Mouse (Mus musculus) hindbrain, embryonic 16.5 days (tissue): ENCODE data around the gene Slc26a3. TPM values are rescaled to one million over a fixed set of nuclear protein-coding genes. Genes with fewer than 3 reads are reported as not detected.

ENCODE experiments used
- ATAC-seq: fragments of 200-750 bp; cut with Nextera tagmentation; 2 replicates; pipeline ENCODE4 v1.8.0; 2017; ENCODE audit warnings: moderate TSS enrichment, moderate library complexity
- H3K27ac ChIP-seq: fragments of 300-500 bp; sonication (generic); 2 replicates; pipeline ENCODE4 v1.5.1; 2014; ENCODE audit warnings: low read depth, mild to moderate bottlenecking, control low read depth, low read length, moderate library complexity
- H3K27me3 ChIP-seq: fragments of 300-500 bp; sonication (generic); replicated peaks from 2 replicates; pipeline ENCODE4 v1.6.1; 2014; ENCODE audit warnings: low read length; ENCODE audit not compliant: control insufficient read depth, insufficient read depth
- H3K36me3 ChIP-seq: fragments of 300-500 bp; sonication (generic); 2 replicates; pipeline ENCODE4 v1.6.1; 2014; ENCODE audit warnings: mild to moderate bottlenecking, low read length, moderate library complexity, mixed read lengths; ENCODE audit not compliant: control insufficient read depth, insufficient read depth
- H3K4me1 ChIP-seq: fragments of 300-500 bp; sonication (generic); 2 replicates; pipeline ENCODE4 v1.6.1; 2014; ENCODE audit warnings: low read depth, low read length; ENCODE audit not compliant: control insufficient read depth, insufficient read depth
- H3K4me2 ChIP-seq: fragments of 300-500 bp; sonication (generic); 2 replicates; pipeline ENCODE4 v1.6.1; 2014; ENCODE audit warnings: mild to moderate bottlenecking, low read length, control low read depth, moderate library complexity
- H3K4me3 ChIP-seq: fragments of 300-500 bp; sonication (generic); 2 replicates; pipeline ENCODE4 v1.5.1; 2014; ENCODE audit warnings: mild to moderate bottlenecking, low read length, control low read depth, moderate library complexity
- H3K9ac ChIP-seq: fragments of 300-500 bp; sonication (generic); 2 replicates; pipeline ENCODE4 v1.6.1; 2014; ENCODE audit warnings: low read depth, mild to moderate bottlenecking, control low read depth, low read length, moderate library complexity
- H3K9me3 ChIP-seq: fragments of 300-500 bp; sonication (generic); 2 replicates; pipeline ENCODE4 v1.6.1; 2014; ENCODE audit warnings: mild to moderate bottlenecking, low read length, moderate library complexity; ENCODE audit not compliant: control insufficient read depth
- WGBS: fragments of 180-500 bp; shearing (Covaris S2); extraction: QIAGEN DNeasy Blood & Tissue Kit; methylation state at CpG from one replicate; pipeline ENCODE4 v1.1.7; 2014; 5-methylcytosine and 5-hydroxymethylcytosine counted together
- polyA plus RNA-seq: library from polyadenylated mRNA; unstranded; fragments of >200 nt; fragmentation: Nextera tagmentation; extraction: Ambion mirVana; gene quantifications from 2 replicates; pipeline ENCODE4 v1.2.1, GENCODE M21; 2015

Gene Slc26a3
- polyA plus RNA-seq, 1 experiment from 2014 or later: 0.11 TPM

DNA sequence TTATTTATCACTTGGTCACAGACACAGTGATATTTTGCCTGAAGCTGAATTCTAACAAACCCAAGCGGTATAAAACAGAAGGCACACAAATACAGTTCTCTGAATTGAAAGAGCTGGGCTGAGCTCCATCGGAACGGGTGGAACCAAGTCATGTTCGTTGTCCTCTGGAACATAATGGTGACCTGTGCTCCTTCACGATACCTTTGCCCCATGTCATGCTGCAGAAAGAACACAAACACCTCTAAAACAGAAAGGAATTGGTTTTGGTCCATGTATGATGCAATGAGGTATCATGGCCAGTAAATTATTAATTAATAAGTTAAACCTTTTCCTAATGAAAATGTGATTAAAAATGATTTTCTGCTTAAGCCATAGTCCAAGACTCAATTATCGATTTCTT, 11.3 kb downstream of the Slc26a3 start:
- Histone ChIP-seq H3K27me3 (no peaks in the 10 kb centered on the region), H3K4me1 (no peaks in the 10 kb centered on the region), H3K27ac (no peak overlapping the region), H3K4me3 (no peak overlapping the region), H3K4me2 (no peak overlapping the region), H3K36me3 (no peaks in the 10 kb centered on the region), H3K9ac (no peak overlapping the region), H3K9me3 (no peaks in the 10 kb centered on the region)
- no peak for ATAC-seq
- 89% methylated on average over 6 of the region's 6 CpGs for WGBS

GRCm38 (mm10) chr12:31404575-31405240, 14.0 kb downstream of the Slc26a3 start:
- no peaks in the 10 kb centered on the region for H3K27me3 ChIP-seq
- no peak overlapping the region for H3K27ac ChIP-seq
- no peak overlapping the region for H3K4me2 ChIP-seq
- no peaks in the 10 kb centered on the region for H3K36me3 ChIP-seq
- 82% methylated on average over 5 of the region's 5 CpGs for WGBS
- no peak for ATAC-seq
- H3K4me1 ChIP-seq: no peaks in the 10 kb centered on the region
- H3K9me3 ChIP-seq: no peaks in the 10 kb centered on the region
- no peak overlapping the region for H3K4me3 ChIP-seq
- H3K9ac ChIP-seq: no peak overlapping the region

DNA sequence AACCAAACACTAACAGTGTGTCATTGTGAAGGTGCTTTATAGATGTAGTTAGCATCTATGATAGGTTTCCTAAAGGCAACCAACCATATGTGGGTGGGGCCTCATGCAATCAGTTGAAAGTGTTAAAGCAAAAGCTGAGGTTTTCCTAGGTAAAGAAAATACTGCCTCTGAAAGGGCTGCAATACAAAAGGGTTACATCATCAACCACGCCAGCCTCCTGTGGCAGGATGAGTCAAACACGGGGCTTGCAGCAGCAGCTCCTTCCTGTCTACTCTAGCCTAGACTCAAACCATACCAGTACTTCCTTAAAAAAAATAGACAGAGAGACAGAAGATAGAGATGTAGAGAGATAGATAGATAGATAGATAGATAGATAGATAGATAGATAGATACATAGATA, 25.3 kb downstream of the Slc26a3 start:
- no peak overlapping the region for H3K9ac ChIP-seq
- H3K4me2 ChIP-seq: no peak overlapping the region
- no peak for ATAC-seq
- no peaks in the 10 kb centered on the region for H3K4me1 ChIP-seq
- no peaks in the 10 kb centered on the region for H3K36me3 ChIP-seq
- H3K9me3 ChIP-seq: no peaks in the 10 kb centered on the region
- H3K27me3 ChIP-seq: no peaks in the 10 kb centered on the region
- no peak overlapping the region for H3K27ac ChIP-seq
- WGBS: 83% methylated on average over 2 of the region's 2 CpGs
- no peak overlapping the region for H3K4me3 ChIP-seq

DNA sequence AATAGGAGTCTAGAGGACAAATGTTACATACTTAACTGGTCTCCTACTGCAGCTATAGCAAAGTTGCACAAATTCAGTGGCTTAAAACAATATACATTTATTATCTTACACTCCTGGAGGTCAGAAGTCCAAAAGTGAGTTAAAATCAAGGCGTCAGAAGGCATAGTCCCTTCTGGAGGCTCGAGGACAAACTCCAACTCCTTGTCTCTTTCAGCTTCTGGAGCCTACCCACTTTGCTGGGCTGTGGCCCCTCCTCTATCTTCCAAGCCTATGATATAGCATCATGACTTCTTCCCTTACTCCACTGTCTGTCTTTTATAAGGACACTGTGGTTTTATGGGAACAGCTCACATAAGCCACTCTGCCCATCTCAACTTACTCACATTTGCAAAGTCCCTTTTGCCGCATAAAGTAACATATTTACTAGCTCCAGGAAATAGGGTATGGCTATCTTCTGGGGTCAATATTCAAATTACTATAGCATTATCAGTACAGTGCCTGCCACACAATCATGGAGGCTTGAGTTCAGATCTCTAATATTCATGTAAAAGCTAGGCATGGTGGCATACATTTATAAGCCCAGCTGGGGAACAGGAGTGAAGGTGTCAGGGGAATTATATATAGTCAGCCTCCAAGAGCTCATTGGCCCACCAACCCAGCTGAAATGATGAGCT, 31.4 kb downstream of the Slc26a3 start:
- 76% methylated on average over 3 of the region's 3 CpGs for WGBS
- Histone ChIP-seq H3K4me3 (no peak overlapping the region), H3K27ac (no peak overlapping the region), H3K4me2 (no peak overlapping the region), H3K27me3 (no peaks in the 10 kb centered on the region), H3K9me3 (no peaks in the 10 kb centered on the region), H3K4me1 (no peaks in the 10 kb centered on the region), H3K9ac (no peak overlapping the region), H3K36me3 (no peaks in the 10 kb centered on the region)
- no peak for ATAC-seq

DNA sequence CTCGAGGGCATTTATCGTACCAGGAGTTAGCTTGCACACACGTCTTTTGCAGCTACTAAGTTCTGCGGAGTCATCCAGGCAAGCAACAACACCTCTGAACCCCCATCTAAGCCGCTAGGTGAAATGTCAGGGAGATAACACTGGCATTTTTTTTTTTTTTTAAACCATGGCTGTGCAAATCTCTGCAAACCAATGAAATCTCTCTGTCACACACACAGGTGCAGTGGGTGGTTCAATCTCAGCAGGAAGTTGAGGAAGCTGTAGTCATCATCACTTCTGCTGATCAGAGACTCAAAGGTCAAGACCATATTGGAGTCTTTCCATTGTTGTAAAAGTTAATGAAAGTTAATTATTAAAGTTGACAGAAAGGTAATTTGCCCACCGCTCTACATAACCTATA, 47.1 kb downstream of the Slc26a3 start:
- WGBS: 72% methylated on average over 6 of the region's 6 CpGs
- Histone ChIP-seq H3K4me1 (no peaks in the 10 kb centered on the region), H3K4me3 (no peak overlapping the region), H3K27ac (no peak overlapping the region), H3K9ac (no peak overlapping the region), H3K4me2 (no peak overlapping the region), H3K27me3 (no peaks in the 10 kb centered on the region), H3K9me3 (no peaks in the 10 kb centered on the region), H3K36me3 (no peaks in the 10 kb centered on the region)
- ATAC-seq: no peak

GRCm38 (mm10) chr12:31439612-31440011, 48.9 kb downstream of the Slc26a3 start:
- Histone ChIP-seq H3K4me3 (no peak overlapping the region), H3K4me2 (no peak overlapping the region), H3K27ac (no peak overlapping the region), H3K27me3 (no peaks in the 10 kb centered on the region), H3K9me3 (no peaks in the 10 kb centered on the region), H3K9ac (no peak overlapping the region), H3K36me3 (no peaks in the 10 kb centered on the region), H3K4me1 (no peaks in the 10 kb centered on the region)
- ATAC-seq: no peak
- 90% methylated on average over 2 of the region's 2 CpGs for WGBS

- Histone ChIP-seq H3K36me3 (no peaks in the 10 kb centered on the region), H3K9me3 (no peaks in the 10 kb centered on the region), H3K4me1 (no peaks in the 10 kb centered on the region; the same call in 1 of the 2 replicates), H3K27me3 (no peaks in the 10 kb centered on the region), H3K9ac (0 out of 2 replicates have a peak overlapping the region, but pooled peaks have one; percentile 24), H3K4me2 (peak overlapping the region; percentile 60), H3K4me3 (peak overlapping the region; percentile 31), H3K27ac (no peak overlapping the region)
- 2% methylated on average over 11 of the region's 11 CpGs for WGBS
- peak; percentile 85 for ATAC-seq
Observed at GRCm38 (mm10) chr12:31444131-31444546, 53.5 kb downstream of the Slc26a3 start.

- Histone ChIP-seq H3K36me3 (no peaks in the 10 kb centered on the region), H3K4me3 (no peak overlapping the region), H3K4me1 (no peaks in the 10 kb centered on the region; the same call in 1 of the 2 replicates), H3K9me3 (no peaks in the 10 kb centered on the region), H3K27me3 (no peaks in the 10 kb centered on the region), H3K9ac (no peak overlapping the region), H3K4me2 (no peak overlapping the region), H3K27ac (no peak overlapping the region)
- no peak for ATAC-seq
- 56% methylated on average over 6 of the region's 6 CpGs for WGBS
Observed at GRCm38 (mm10) chr12:31444827-31445226, 54.2 kb downstream of the Slc26a3 start.

- no peak for ATAC-seq
- Histone ChIP-seq H3K4me1 (no peaks in the 10 kb centered on the region; the same call in 1 of the 2 replicates), H3K9me3 (no peaks in the 10 kb centered on the region), H3K4me2 (no peak overlapping the region), H3K36me3 (no peaks in the 10 kb centered on the region), H3K4me3 (no peak overlapping the region), H3K27ac (no peak overlapping the region), H3K27me3 (no peaks in the 10 kb centered on the region), H3K9ac (no peak overlapping the region)
- 96% methylated on average over 3 of the region's 3 CpGs for WGBS
Observed at GRCm38 (mm10) chr12:31449341-31449740, 58.7 kb downstream of the Slc26a3 start.
